Mouse (Mus musculus): ENCODE data around the gene Rps8.

DNA sequence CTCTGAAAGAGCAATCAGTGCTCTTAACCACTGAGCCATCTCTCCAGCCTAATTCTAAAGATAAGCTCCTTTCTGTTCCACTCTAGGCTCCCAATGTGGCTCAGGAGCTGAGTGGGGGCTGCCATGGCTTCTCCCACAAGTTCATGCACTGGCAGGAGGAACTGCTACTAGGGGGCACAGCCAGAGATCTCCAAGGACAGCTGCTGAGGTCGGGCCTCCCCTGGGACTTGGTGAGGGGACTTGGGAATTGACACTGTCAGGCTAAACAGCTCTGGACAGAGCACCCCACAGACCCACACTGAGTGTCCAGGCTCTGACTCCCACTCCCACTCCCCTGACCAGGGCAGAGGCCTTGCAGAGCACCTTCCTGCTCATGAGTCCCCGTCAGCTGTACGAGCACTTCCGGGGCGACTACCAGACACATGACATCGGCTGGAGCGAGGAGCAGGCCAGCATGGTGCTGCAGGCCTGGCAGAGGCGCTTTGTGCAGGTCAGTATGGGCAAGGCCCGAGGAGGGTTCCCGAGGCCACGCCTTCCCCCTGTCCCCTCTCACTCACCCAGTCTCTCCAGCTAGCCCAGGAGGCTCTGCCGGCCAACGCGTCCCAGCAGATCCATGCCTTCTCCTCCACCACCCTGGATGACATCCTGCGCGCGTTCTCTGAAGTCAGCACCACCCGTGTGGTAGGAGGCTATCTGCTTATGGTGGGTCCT, 48.1 kb downstream of the Rps8 start:
- TF ChIP-seq CTCF (conservative IDR thresholded peaks at IDR 0.05; ENCODE audit: insufficient read depth, insufficient read length, low read depth, low read length) = no peak
- TF ChIP-seq POLR2A (IDR thresholded peaks at IDR 0.05; ENCODE audit: low read depth, low read length) = no peak

Measured in kidney, adult 2 months (tissue).